Mouse (Mus musculus) intestine, embryonic 15.5 days (tissue): ENCODE results near the gene Timmdc1. TPM values are rescaled to one million over a fixed set of nuclear protein-coding genes. Genes with fewer than 3 reads are reported as not detected.
"Not testable (repeated sequence)": the region's sequence is repeated elsewhere in the genome, so short reads cannot be mapped to it uniquely, and the experiment has no call there.

ENCODE experiments used
- ATAC-seq: fragments of 200-750 bp; cut with Nextera tagmentation; 2 replicates; pipeline ENCODE4 v1.8.0; 2017; ENCODE audit warnings: moderate TSS enrichment, moderate library complexity
- H3K27ac ChIP-seq: fragments of 300-500 bp; sonication (generic); 2 replicates; pipeline ENCODE4 v1.5.1; 2015; ENCODE audit warnings: mild to moderate bottlenecking, inconsistent platforms
- H3K27me3 ChIP-seq: fragments of 300-500 bp; sonication (generic); replicated peaks from 2 replicates; pipeline ENCODE4 v1.6.1; 2015; ENCODE audit warnings: inconsistent platforms
- H3K36me3 ChIP-seq: fragments of 300-500 bp; sonication (generic); 2 replicates; pipeline ENCODE4 v1.6.1; 2015; ENCODE audit warnings: inconsistent platforms
- H3K4me1 ChIP-seq: fragments of 300-500 bp; sonication (generic); replicated peaks from 2 replicates; pipeline ENCODE4 v1.6.1; 2015; ENCODE audit warnings: inconsistent platforms
- H3K4me2 ChIP-seq: fragments of 300-500 bp; sonication (generic); replicated peaks from 2 replicates; pipeline ENCODE4 v1.6.1; 2015; ENCODE audit warnings: mild to moderate bottlenecking, inconsistent platforms
- H3K4me3 ChIP-seq: fragments of 300-500 bp; sonication (generic); replicated peaks from 2 replicates; pipeline ENCODE4 v1.5.1; 2015; ENCODE audit warnings: inconsistent platforms
- H3K9ac ChIP-seq: fragments of 300-500 bp; sonication (generic); 2 replicates; pipeline ENCODE4 v1.6.1; 2015; ENCODE audit warnings: inconsistent platforms
- H3K9me3 ChIP-seq: fragments of 300-500 bp; sonication (generic); 2 replicates; pipeline ENCODE4 v1.6.1; 2016; ENCODE audit warnings: inconsistent platforms
- WGBS: fragments of 180-500 bp; shearing (Covaris S2); methylation state at CpG from one replicate; pipeline ENCODE4 v1.1.7; 2015; 5-methylcytosine and 5-hydroxymethylcytosine counted together
- polyA plus RNA-seq: library from polyadenylated mRNA; unstranded; fragments of >200 nt; fragmentation: Nextera tagmentation; extraction: Ambion mirVana; gene quantifications from 2 replicates; pipeline ENCODE4 v1.2.1, GENCODE M21; 2015

Gene Timmdc1
- polyA plus RNA-seq, 1 experiment from 2014 or later = 25.6 TPM

GRCm38 (mm10) chr16:38492551-38492950, 29.9 kb downstream of the Timmdc1 start:
- Histone ChIP-seq H3K27me3 (no peaks in the 10 kb centered on the region), H3K36me3 (0 out of 2 replicates have a peak, but pooled peaks cover 5% of the 10 kb centered on the region), H3K9me3 (no peaks in the 10 kb centered on the region), H3K4me2 (no peak overlapping the region), H3K27ac (no peak overlapping the region), H3K9ac (no peak overlapping the region), H3K4me1 (no peaks in the 10 kb centered on the region), H3K4me3 (no peak overlapping the region)
- 83% methylated on average over 3 of the region's 3 CpGs for WGBS
- ATAC-seq = no peak

- H3K4me1 ChIP-seq = peaks cover 6% of the 10 kb centered on the region; the same call in 1 of the 2 replicates
- 22% methylated on average over 42 of the region's 42 CpGs for WGBS
- H3K4me2 ChIP-seq = peak overlapping the region; percentile 80
- peaks cover 10% of the 10 kb centered on the region; the same call in 1 of the 2 replicates for H3K27me3 ChIP-seq
- peak overlapping the region; percentile 34 for H3K4me3 ChIP-seq
- ATAC-seq = peak; percentile 72
- no peaks in the 10 kb centered on the region for H3K36me3 ChIP-seq
- H3K9me3 ChIP-seq = no peaks in the 10 kb centered on the region
- H3K9ac ChIP-seq = 0 out of 2 replicates have a peak overlapping the region, but pooled peaks have one; percentile 13
- H3K27ac ChIP-seq = no peak overlapping the region
Measured at GRCm38 (mm10) chr16:38483582-38484309, 38.7 kb downstream of the Timmdc1 start.

GRCm38 (mm10) chr16:38482780-38483562, 39.5 kb downstream of the Timmdc1 start:
- WGBS = 17% methylated on average over 32 of the region's 32 CpGs
- Histone ChIP-seq H3K27ac (no peak overlapping the region), H3K4me1 (peaks cover 6% of the 10 kb centered on the region; the same call in 1 of the 2 replicates), H3K9ac (0 out of 2 replicates have a peak overlapping the region, but pooled peaks have one; percentile 13), H3K4me3 (peak overlapping the region; percentile 34), H3K9me3 (no peaks in the 10 kb centered on the region), H3K4me2 (peak overlapping the region; percentile 80), H3K36me3 (no peaks in the 10 kb centered on the region), H3K27me3 (peaks cover 10% of the 10 kb centered on the region; the same call in 1 of the 2 replicates)
- ATAC-seq = peak; percentile 52

- no peaks in the 10 kb centered on the region for H3K36me3 ChIP-seq
- WGBS = 73% methylated on average over 4 of the region's 4 CpGs
Measured at GRCm38 (mm10) chr16:38481327-38481726, 41.1 kb downstream of the Timmdc1 start.

GRCm38 (mm10) chr16:38478296-38478695, 44.2 kb downstream of the Timmdc1 start:
- Histone ChIP-seq H3K4me2 (no peak overlapping the region), H3K27me3 (peaks cover under 1% of the 10 kb centered on the region; the same call in 1 of the 2 replicates), H3K4me1 (peaks cover 13% of the 10 kb centered on the region; the same call in 1 of the 2 replicates), H3K9me3 (no peaks in the 10 kb centered on the region), H3K4me3 (no peak overlapping the region), H3K36me3 (no peaks in the 10 kb centered on the region), H3K27ac (no peak overlapping the region), H3K9ac (no peak overlapping the region)
- ATAC-seq = no peak
- whole genome bisulfite sequencing = 97% methylated on average over 3 of the region's 3 CpGs

More at GRCm38 (mm10) chr16:38481327-38481726, 41.1 kb downstream of the Timmdc1 start:
- no peak overlapping the region for H3K4me3 ChIP-seq
- peaks cover 10% of the 10 kb centered on the region; the same call in 1 of the 2 replicates for H3K27me3 ChIP-seq
- no peak for ATAC-seq
- peaks cover 15% of the 10 kb centered on the region; the same call in 1 of the 2 replicates for H3K4me1 ChIP-seq
- no peaks in the 10 kb centered on the region for H3K9me3 ChIP-seq
- H3K27ac ChIP-seq = no peak overlapping the region
- H3K9ac ChIP-seq = no peak overlapping the region
- no peak overlapping the region for H3K4me2 ChIP-seq

GRCm38 (mm10) chr16:38477241-38477608, 45.2 kb downstream of the Timmdc1 start:
- H3K9me3 ChIP-seq, H3K27ac ChIP-seq, H3K27me3 ChIP-seq, H3K36me3 ChIP-seq, ATAC-seq: not testable (repeated sequence)
- Histone ChIP-seq H3K4me3 (peak overlapping the region; percentile 40), H3K9ac (peak overlapping the region; percentile 50), H3K4me2 (peak overlapping the region; percentile 83), H3K4me1 (0 out of 2 replicates have a peak, but pooled peaks cover 10% of the 10 kb centered on the region)
- 44% methylated on average over 14 of the region's 14 CpGs for WGBS

GRCm38 (mm10) chr16:38476312-38477240, 45.9 kb downstream of the Timmdc1 start:
- peak overlapping the region; percentile 83 for H3K4me2 ChIP-seq
- H3K9ac ChIP-seq = peak overlapping the region; percentile 50
- H3K36me3 ChIP-seq = no peaks in the 10 kb centered on the region
- WGBS = 7% methylated on average over 34 of the region's 34 CpGs
- H3K4me1 ChIP-seq = 0 out of 2 replicates have a peak, but pooled peaks cover 10% of the 10 kb centered on the region
- ATAC-seq = peak; percentile 64
- no peak overlapping the region for H3K27ac ChIP-seq
- no peaks in the 10 kb centered on the region for H3K9me3 ChIP-seq
- no peaks in the 10 kb centered on the region for H3K27me3 ChIP-seq
- H3K4me3 ChIP-seq = peak overlapping the region; percentile 40

- 59% methylated on average over 4 of the region's 4 CpGs for whole genome bisulfite sequencing
- no peak for ATAC-seq
- H3K9me3 ChIP-seq = no peaks in the 10 kb centered on the region
- H3K4me3 ChIP-seq = peak overlapping the region; percentile 40; the same call in 1 of the 2 replicates
- peak overlapping the region; percentile 83 for H3K4me2 ChIP-seq
- H3K4me1 ChIP-seq = 0 out of 2 replicates have a peak, but pooled peaks cover 10% of the 10 kb centered on the region
- H3K27ac ChIP-seq = no peak overlapping the region
- no peaks in the 10 kb centered on the region for H3K36me3 ChIP-seq
- H3K9ac ChIP-seq = no peak overlapping the region
- H3K27me3 ChIP-seq = no peaks in the 10 kb centered on the region
Measured at GRCm38 (mm10) chr16:38475681-38476311, 46.7 kb downstream of the Timmdc1 start.

GRCm38 (mm10) chr16:38474677-38475286, 47.7 kb downstream of the Timmdc1 start:
- 90% methylated on average over 9 of the region's 9 CpGs for WGBS

GRCm38 (mm10) chr16:38473661-38474060, 48.8 kb downstream of the Timmdc1 start:
- Histone ChIP-seq H3K9me3 (no peaks in the 10 kb centered on the region), H3K27ac (no peak overlapping the region), H3K27me3 (no peaks in the 10 kb centered on the region), H3K9ac (no peak overlapping the region), H3K36me3 (no peaks in the 10 kb centered on the region), H3K4me3 (no peak overlapping the region), H3K4me2 (no peak overlapping the region), H3K4me1 (0 out of 2 replicates have a peak, but pooled peaks cover 12% of the 10 kb centered on the region)
- WGBS = 88% methylated on average over 5 of the region's 5 CpGs
- ATAC-seq = no peak

More at GRCm38 (mm10) chr16:38474677-38475286, 47.7 kb downstream of the Timmdc1 start:
- no peak overlapping the region for H3K9ac ChIP-seq
- H3K4me3 ChIP-seq = no peak overlapping the region
- H3K4me1 ChIP-seq = 0 out of 2 replicates have a peak, but pooled peaks cover 10% of the 10 kb centered on the region
- no peak overlapping the region for H3K27ac ChIP-seq
- H3K4me2 ChIP-seq = no peak overlapping the region
- H3K27me3 ChIP-seq = no peaks in the 10 kb centered on the region
- no peak for ATAC-seq
- no peaks in the 10 kb centered on the region for H3K36me3 ChIP-seq
- no peaks in the 10 kb centered on the region for H3K9me3 ChIP-seq

GRCm38 (mm10) chr16:38472507-38472873, 50.0 kb downstream of the Timmdc1 start:
- no peak overlapping the region for H3K27ac ChIP-seq
- no peaks in the 10 kb centered on the region for H3K36me3 ChIP-seq
- 0 out of 2 replicates have a peak, but pooled peaks cover 13% of the 10 kb centered on the region for H3K4me1 ChIP-seq
- no peaks in the 10 kb centered on the region for H3K9me3 ChIP-seq
- no peak overlapping the region for H3K4me2 ChIP-seq
- ATAC-seq = no peak
- no peaks in the 10 kb centered on the region for H3K27me3 ChIP-seq
- no peak overlapping the region for H3K4me3 ChIP-seq
- no peak overlapping the region for H3K9ac ChIP-seq
- WGBS = 90% methylated on average over 5 of the region's 5 CpGs
